Mouse (Mus musculus): ENCODE measurements around the gene Mrpl44.

Gene Mrpl44

DNA sequence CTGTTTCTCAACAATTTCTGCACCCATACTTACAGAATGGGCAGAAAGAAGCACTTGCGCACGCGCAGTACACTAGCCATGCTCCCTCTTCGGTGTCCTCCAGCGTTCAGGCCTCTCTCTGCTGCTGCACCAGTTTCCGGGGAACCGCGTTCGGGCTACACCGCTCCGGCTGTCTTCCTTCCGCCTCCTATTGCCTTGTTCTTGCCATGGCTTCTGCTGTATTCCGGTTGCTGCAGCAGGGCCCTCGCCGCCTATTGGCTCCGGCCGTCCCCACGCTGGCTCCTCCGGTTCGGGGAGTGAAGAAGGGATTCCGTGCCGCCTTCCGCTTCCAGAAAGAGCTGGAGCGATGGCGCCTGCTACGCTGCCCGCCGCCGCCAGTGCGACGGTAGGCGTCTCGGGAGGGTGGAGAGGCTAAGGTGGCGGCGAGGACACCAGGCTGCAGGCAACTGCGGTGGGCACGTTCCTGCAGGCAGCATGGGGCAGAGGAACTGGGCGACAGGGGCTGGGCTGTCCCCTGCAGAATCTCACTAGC, at the start of gene Mrpl44, which contains the start of gene Wdfy1:
TSS of gene Mrpl44 (plus strand) at position 92 of the 532 bp plus-strand sequence.
TSS of gene Wdfy1 (minus strand) at position 217 of the 532 bp plus-strand sequence.
- DNase-seq: peak; percentile 97 to 98

DNA sequence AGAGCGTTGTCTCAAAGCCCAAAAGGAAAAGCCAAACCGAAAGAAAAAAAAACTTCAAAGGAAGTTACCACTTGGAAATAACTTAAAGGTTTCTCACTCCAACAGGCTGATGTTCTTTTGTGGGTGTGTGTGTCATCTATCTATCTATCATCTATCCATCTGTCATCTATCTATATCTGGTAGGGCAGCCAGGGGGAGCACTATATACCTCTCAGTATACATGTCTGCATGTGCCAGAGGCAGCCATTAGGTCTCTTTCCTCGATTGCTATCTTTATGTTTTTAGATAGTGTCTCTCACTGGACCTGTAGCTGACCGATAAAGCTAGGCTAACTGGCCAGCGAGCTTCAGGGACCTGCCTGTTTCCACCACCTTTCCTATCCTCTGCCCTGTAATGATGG, 41.0 kb upstream of the Mrpl44 start:
- DNase-seq: no peak

DNA sequence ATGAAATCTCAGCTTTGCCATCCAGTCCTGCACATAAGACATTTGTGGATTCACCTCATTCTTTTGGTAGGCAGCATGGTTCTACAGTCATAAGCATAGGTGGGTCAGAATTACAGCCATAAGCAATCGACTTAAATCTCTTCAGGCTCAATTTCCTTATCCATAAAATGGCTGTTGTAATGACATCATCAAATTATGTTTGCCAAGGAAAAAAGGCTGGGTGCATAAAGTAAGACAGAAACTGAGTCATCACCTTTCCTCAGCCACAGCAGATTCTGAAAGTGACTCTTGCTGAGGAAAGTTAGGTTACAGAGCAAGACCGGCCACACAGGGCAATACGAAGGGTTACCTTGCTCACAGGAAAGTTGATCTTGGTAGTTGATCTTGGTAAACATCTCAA, 39.4 kb upstream of the Mrpl44 start:
- DNase-seq: no peak

DNA sequence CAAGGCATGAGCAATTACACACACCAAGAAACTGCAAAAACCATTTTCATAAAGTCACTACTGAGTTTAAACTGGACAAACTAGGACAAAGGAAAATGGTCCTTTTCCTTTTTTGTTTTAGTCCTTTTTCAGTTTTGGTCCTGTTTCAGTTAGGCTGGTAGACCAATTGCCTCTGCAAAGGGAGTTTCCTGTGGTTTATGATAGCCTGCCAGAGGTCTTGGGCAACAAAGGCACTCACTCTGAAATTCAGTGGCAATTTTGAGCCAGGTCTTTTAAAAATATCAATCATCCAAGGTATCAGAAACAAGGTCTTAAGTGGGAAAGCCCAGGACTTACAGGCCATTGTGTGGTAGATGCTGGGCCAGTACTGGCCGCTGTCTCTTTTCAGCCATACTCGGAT, 36.1 kb upstream of the Mrpl44 start:
- no peak for DNase-seq

DNA sequence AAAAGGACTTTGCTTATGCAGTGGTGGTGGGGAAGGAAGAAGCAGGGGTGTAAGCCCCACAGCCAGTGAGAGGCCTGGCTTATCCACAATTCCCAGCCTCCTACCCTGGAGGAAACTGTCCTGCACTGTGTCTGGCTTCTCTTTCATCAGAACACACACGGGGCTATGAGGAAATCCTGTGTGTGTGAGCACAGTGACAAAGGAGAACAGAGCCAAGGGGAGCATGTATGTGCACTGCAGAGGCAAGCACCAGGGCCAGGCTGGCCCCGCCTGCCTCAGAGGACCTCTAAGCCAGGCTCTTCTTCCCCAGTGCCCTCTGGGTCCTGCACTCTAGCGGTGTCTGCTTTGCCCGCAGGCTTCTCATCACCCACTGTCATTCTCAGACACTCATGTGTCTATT, 34.8 kb upstream of the Mrpl44 start:
- DNase-seq: no peak

DNA sequence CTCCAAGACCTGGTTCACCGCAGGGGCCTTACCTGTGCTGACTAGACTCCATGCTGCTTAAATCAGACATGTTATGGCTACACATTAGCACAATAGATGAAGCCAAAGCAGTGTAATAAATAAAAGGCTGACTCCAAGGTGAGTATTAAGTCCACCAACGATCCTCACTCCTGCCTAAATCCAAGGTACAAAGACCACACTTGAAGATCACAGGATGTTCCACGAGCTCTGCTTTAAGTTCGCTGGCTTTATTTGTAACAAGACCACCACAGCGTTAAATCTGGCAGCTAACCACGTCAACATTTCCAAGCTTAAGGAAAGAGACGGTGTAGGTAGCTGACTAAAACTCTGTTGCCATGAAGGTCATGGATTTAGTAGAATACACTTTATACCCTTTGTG, 32.9 kb upstream of the Mrpl44 start:
- peak; percentile 45 to 68 for DNase-seq

DNA sequence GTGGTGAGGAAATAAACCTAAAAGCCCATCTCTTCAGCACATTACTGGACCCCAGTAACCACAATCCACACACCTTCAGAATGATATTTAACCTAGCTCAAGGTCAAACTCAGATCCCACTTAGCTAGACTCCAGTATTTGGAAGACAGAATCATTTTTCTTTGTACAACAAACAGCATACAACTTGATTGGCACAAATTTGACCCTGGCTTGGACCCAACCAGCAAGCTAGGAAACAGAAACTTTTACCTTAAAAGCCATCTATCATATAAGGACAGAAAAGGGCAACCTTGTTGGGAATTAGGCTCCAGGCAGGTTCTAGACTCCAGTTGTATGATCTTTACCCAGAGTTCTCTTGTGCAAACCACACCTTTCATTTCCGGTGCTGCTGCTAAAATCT, 32.4 kb upstream of the Mrpl44 start:
- peak in 1 of 2 experiments; percentile 55 for DNase-seq

DNA sequence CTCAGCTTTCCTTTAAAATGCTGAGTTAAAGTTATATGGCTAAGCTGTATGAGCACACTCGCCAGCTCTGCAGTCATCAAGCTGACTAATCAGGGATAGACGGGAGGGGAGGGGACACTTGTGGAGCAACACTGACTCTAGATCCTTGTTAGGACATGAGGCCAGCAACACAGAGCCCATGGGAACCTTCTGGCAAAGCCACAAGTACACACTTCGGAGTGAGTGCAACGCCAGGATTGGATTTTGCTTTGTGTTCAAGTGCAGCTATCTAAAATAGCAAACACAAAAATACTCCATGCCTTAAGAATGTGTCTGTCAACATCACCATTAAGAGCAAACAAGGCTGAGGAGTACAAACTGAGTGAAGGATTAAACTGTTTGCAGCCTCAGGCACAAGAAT, 29.8 kb upstream of the Mrpl44 start:
- DNase-seq: peak in 1 of 2 experiments; percentile 43

DNA sequence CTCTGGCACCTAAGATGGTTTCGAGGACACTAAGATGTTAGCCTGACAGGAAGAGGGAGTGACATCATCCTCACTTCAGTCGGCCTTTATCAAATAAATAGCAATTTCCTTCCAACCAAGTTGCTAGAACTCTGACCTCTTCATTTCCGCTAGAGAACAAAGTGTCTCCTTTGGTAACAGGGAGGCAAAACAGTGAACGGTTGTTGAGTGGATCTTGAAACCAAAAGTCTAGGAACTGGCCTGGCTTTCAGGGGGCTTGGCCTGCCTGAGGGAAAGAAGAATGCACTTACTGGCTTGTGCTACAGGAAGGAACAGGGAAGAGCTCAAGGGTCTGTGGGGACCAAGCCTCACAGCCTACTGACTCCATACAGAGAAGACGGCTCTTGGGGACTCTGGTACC, 24.6 kb upstream of the Mrpl44 start:
- DNase-seq: peak in 1 of 2 experiments; percentile 82

DNA sequence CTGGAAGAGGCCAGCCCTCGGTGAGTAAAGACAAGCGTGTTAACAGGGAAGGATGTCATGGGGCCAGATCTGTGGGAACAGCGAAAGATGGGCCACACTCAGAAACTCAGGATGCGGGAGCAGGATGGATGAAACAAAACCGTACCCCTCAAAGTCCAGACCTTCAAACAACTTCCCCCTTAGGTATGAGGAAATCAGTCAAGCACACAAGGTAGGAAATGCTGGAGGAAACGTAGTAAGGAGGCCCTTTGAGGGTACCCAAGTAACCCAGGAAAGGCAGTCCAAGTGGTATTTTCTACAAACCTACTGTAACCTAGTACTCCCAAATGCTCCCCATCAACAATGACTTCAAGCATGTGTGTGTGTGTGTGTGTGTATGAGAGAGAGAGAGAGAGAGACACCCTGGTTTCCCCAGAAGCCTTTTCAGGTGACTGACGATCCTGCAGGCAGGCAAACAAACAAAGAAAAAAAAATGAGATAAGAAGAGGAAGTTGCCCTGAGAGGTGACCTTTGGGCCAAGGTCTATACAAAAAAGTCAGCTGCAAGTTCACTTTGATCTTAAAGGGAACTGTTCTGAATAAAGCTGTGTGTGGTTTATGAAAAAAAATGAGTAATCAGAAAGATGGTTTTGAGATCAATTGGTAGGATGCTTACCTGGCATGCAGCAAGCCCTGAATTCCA, 23.7 kb upstream of the Mrpl44 start:
- DNase-seq: no peak

DNA sequence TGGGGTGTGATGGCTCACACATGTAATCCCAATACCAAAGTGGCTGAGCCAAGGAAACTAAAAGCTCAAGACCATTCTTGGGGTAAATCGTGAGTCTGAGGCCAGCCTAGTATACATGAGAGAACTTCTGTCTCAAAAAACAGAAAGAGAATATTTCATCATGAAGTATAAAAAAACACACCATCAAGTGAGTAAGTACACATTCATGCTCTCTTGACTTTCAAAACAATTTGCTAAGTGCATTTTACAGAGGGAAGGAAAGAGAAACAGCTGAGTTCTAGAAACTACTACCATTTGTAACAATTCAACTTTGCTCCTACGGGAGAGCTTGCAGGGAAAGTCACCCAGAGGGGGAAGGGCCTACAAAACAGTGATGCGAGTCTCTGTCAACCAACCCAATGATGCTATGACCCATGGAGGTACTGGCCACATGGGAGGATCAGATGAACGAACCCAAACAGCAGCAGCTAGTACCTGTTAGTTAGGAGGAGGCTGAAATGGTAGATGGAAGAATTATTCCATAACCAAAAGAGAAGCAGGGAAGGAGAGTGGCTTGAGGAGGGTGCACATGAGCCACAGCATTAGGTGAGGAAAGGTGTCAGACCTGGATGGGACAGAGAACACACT, 23.0 kb upstream of the Mrpl44 start:
- no peak for DNase-seq

DNA sequence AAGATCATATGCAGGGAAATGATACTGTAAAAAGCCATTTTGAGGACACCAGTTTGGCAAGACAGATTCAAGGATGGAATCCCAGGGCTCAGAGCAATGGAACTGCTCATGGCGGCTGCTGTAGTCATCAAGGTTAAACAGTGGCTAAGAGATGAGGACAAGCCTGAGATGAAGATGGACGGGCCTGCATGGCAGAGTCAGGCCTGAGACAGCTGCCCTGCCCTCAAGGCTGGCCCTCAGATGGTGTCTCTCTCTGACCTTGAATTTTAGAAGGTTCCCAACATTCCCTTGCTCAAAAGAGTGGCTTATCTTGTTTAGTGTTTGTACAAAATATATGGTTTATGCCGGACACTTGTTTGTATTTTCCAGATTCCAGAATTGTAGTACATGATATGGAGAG, 22.4 kb upstream of the Mrpl44 start:
- DNase-seq: no peak

DNA sequence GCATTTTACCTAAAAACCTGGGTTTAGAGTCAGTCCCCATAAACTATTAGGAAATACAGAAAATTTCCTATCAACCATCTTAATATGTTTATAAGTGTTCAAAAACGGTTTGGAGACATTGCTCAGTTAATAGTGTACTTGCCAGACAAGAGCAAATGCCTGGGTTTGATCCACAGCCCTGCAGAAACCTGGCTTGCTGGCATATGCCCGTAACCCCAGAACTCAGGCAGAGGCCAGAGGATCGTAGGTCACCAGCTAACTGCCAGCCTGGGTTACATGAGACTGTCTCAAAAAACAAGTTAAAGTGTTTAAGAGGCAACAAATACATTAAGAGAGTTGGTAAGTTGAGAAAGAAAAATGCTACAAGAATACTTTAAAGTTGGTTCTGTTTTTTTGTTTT, 20.9 kb upstream of the Mrpl44 start:
- DNase-seq: peak in 1 of 2 experiments; percentile 42

DNA sequence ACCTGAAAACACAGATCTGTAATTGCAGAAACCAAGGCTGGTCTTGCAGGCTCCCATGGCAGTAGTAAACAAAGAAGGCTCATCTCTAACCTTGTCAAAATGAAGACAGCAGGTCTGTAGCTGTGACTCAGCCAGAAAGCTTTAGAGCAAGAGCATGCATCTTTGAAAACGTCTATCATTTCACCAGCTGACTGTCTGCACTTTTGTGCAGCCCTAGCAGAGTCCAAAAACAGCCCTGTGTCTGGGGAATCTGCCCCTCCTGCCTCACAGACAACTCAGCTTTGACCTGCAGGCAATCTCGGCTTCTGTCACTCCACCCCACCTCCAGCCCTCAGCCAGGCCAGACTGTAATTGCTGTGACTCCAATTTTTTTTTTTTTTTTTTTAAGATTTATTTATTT, 20.4 kb upstream of the Mrpl44 start:
- no peak for DNase-seq

DNA sequence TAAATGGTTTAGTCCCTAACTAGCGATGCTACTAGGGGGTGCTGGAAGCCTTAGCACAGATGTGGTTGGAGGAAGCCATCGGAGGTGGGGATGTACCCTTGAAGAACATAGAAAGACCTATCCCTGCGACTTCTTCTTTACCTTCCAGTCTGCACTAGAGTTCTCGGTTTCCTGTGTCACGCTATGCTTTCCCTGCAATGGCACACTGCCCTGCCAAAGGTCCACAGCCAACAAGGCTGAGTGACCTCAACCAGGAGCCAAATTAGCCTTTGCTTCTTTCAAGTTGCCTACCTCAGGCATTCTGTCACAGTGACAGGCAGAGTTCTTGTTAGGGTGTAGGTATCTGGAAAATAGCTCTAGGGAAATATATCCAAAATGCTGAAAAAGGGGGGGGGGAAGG, 19.4 kb upstream of the Mrpl44 start:
- peak; percentile 50 to 71 for DNase-seq

DNA sequence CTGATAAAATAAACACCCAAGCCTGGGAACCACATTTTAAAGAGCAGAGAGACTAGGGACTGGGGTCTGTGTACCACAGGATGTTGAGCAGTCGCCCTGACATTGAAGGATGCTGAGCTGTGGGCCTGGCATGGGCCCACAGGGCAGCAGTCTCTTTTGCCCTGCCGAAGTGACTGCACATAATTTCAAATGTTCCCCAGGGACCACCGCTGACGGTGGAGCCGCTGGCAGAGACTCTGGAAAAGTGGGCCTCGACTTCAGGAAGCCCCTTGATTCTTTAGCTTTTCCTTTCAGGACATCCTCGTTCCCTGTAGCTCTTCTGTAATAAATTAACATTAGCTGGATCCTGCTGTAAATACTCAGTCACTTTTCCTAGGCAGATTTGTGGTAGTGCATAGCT, 18.7 kb upstream of the Mrpl44 start:
- DNase-seq: peak; percentile 70 to 80

DNA sequence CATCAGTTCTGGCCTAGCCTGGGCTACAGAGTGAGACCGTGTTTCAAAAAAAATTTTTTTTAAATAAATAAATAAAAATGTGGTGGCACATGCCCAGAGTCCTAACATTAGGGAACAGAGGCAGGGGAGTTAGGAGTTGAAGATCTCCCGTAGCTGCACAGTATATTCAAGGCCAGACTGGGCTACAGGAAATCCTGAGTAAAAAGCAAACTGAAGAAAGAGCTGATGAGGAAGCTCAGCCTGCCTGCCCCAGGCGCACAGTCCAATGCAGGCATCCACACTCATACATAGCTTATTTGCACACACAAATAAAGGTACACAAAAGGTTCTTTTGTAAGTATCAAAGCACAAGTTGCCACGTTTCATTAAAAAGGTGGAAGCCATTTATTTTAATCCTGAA, 18.2 kb upstream of the Mrpl44 start:
- no peak for DNase-seq

DNA sequence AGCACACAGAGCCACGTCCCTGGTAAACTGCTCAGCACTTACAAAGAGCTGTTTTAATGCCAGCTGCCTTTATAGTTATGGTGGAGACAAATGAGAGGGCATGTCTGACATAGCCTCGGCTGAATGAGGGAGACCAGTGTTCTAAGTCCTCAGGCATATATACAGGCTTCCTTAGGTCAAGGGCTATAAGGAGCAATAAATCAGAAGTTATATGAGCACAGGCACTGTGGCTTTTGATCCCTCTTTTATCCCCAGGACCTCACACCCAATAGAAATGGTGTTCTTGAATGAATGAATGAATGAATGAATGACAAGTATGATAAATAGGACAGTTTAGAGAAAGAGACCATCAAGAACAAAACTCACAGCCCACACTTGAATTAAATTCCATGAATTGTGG, 16.8 kb upstream of the Mrpl44 start:
- DNase-seq: no peak

DNA sequence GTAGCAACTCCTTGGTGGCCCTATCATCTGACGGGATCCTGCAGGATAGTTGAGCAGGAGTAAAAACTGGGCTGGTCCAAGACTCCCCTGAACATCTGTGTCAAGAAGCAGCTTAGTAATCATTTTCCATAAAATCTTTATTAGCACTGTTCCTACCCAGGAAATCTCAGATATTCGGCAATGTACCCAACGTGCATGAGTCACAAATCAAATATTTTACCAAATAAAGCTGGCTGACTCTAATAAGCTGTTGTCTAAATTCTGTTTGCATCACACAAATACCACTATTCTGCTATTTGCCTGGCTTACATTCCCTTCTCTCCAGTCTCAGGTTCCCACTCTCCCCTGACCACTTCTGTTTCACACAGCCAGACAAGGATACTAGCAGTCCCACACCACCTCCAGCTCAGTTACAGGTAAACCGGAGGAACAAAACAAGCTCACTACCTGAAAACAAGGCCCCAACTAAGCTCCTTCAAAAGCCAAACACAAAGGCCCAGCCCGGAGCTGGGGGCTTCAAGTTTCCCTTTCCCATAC, 16.3 kb upstream of the Mrpl44 start:
- no peak for DNase-seq

DNA sequence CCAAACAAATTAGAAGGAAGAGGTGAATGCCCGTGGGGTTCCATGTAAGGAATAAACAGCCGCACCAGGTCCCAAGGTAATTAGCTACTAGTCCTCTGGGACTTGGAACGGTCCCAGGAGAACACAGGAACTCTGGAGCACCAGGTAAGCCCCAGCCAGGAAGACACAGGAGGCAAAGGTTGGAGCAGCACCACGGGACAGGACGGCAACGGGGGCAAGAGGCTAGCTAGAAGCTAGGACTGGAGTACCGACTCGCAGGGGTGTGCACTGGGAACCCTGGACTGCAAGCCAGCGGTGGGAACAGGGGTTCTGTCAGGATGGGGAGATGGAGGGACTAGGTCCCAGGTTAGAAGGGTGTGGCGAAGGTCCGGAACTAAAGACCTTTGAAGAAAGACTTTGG, 15.2 kb upstream of the Mrpl44 start:
- DNase-seq: peak; percentile 85 to 91

DNA sequence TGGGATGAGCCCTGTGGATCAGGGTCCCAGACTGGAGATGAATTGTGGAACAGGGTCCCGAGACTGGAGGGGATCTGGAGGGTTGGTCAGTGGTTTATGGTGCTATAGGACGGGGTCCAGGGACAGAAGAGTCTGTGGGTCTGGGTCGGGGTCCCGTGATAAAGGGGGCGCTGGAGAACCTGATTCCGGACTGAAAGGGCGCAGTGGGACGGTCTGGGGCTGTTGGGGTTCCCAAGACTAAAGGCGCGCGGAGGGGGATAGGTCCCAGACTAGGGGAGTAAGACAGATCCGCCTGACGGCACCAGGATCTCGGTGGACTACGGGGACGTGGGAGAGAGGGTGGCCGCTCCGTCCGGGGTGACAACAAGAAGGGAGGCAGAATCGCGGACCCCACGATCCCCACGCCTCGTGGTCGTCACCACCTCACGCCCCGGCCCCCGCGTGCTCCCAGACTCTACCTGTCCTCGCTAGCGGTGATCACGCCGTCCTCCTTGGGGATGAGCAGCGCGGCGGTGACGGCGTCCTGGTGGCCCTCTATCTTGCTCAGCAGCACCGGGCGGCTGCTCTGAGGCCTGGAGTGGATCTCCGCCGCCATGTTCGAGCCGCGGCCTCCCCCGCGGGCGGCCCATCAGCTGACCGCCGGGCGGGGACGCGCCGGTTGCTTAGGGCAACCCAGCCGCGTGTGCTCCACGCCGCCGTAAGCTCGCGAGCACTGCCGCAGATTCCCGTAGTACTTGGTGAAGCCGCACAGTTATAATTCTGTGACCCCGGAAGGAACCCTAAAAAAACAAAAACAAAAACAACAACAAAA, 14.5 kb upstream of the Mrpl44 start:
- peak; percentile 85 to 90 for DNase-seq

DNA sequence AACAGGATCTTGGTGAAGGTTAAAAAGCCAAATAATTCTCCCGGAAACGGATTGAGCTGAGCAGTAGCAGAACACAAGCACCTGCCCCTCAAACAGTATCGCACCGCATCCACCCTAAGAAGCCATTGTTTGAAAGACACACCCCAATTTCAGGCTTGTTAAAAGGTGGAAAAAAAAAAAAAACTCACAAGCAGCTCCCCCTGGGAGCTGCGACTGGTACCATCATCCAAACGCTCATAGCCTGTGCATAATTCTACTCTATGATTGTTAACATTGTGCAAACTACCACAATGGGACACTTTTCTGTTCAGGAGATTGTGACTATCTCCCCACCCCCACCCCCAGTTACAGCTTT, 13.9 kb upstream of the Mrpl44 start:
- DNase-seq: no peak
